Mouse (Mus musculus) MEL (cell line): ENCODE measurements around the gene Rerg. TPM values are rescaled to one million over a fixed set of nuclear protein-coding genes. Genes with fewer than 3 reads are reported as not detected.

Experiments
- DNase-seq: peaks from one replicate; pipeline ENCODE4 v3.0.0; 2011; ENCODE audit warnings: low read depth, low spot score
- H3K27ac ChIP-seq: 2 replicates; pipeline ENCODE4 v1.5.1; 2012; ENCODE audit warnings: low read depth, mild to moderate bottlenecking, control low read depth, low read length, moderate library complexity; ENCODE audit not compliant: control insufficient read depth
- H3K27me3 ChIP-seq, 2 experiments: fragments of 150-350 bp in 1 of 2; sonication (generic) in 1 of 2; 2 replicates each; pipeline ENCODE4 v1.6.1; 2012; ENCODE audit warnings: low read length in 2 of 2, mild to moderate bottlenecking in 2 of 2, improper control_type of control experiment in 1 of 2, moderate library complexity in 1 of 2; ENCODE audit not compliant: insufficient read depth in 2 of 2, control insufficient read depth in 1 of 2
- H3K36me3 ChIP-seq, 2 experiments: 2 replicates each; pipeline ENCODE4 v1.6.1; 2012 to 2014; ENCODE audit warnings: low read length in 2 of 2, improper control_type of control experiment in 1 of 2, inconsistent platforms in 1 of 2, mild to moderate bottlenecking in 1 of 2; ENCODE audit not compliant: insufficient read depth in 2 of 2, control insufficient read depth in 1 of 2
- H3K4me1 ChIP-seq, 2 experiments: fragments of 150-350 bp in 1 of 2; sonication (generic) in 1 of 2; 2 replicates each; pipeline ENCODE4 v1.6.1; 2012; ENCODE audit warnings: low read length in 2 of 2, improper control_type of control experiment in 1 of 2, mild to moderate bottlenecking in 1 of 2; ENCODE audit not compliant: insufficient read depth in 2 of 2, control insufficient read depth in 1 of 2
- H3K4me3 ChIP-seq, 2 experiments: fragments of 150-350 bp in 1 of 2; sonication (generic) in 1 of 2; 2 replicates each; pipeline ENCODE4 v1.5.1; 2012; ENCODE audit warnings: low read depth in 2 of 2, low read length in 2 of 2, mild to moderate bottlenecking in 2 of 2, moderate library complexity in 2 of 2, control low read depth in 1 of 2, improper control_type of control experiment in 1 of 2; ENCODE audit not compliant: control insufficient read depth in 1 of 2, insufficient read depth in 1 of 2
- H3K79me2 ChIP-seq: 2 replicates; pipeline ENCODE4 v1.6.1; 2012; ENCODE audit warnings: mild to moderate bottlenecking, low read length, moderate library complexity; ENCODE audit not compliant: control insufficient read depth, poor library complexity, insufficient read depth
- H3K9ac ChIP-seq: 2 replicates; pipeline ENCODE4 v1.6.1; 2012; ENCODE audit warnings: low read depth, mild to moderate bottlenecking, control low read depth, low read length, moderate library complexity; ENCODE audit not compliant: control insufficient read depth, poor library complexity, severe bottlenecking
- H3K9me3 ChIP-seq: fragments of 150-350 bp; sonication (generic); replicated peaks from 2 replicates; pipeline ENCODE4 v1.6.1; 2012; ENCODE audit warnings: mild to moderate bottlenecking, low read length, improper control_type of control experiment, moderate library complexity; ENCODE audit not compliant: insufficient read depth
- BHLHE40 ChIP-seq: IDR thresholded peaks from 2 replicates; pipeline ENCODE4 v1.6.1; 2012; ENCODE audit warnings: low read depth, mild to moderate bottlenecking, inconsistent platforms, low read length, improper control_type of control experiment, borderline replicate concordance
- CHD2 ChIP-seq: IDR thresholded peaks from 2 replicates; pipeline ENCODE4 v1.6.1; 2011; ENCODE audit warnings: low read length, improper control_type of control experiment
- E2F4 ChIP-seq: IDR thresholded peaks from 2 replicates; pipeline ENCODE4 v1.6.1; 2011; ENCODE audit warnings: low read depth, low read length, improper control_type of control experiment, borderline replicate concordance
- ELF1 ChIP-seq: IDR thresholded peaks from 2 replicates; pipeline ENCODE4 v1.6.1; 2014; ENCODE audit warnings: low read depth, mild to moderate bottlenecking, inconsistent platforms, low read length, improper control_type of control experiment, moderate library complexity
- EP300 ChIP-seq, 2 experiments: IDR thresholded peaks; 2 replicates each; pipeline ENCODE4 v1.6.1; 2011; ENCODE audit warnings: improper control_type of control experiment in 2 of 2, low read length in 2 of 2, low read depth in 1 of 2, mild to moderate bottlenecking in 1 of 2
- ETS1 ChIP-seq: IDR thresholded peaks from 2 replicates; pipeline ENCODE4 v1.6.1; 2012; ENCODE audit warnings: low read depth, mild to moderate bottlenecking, inconsistent platforms, low read length, improper control_type of control experiment, moderate library complexity
- GABPA ChIP-seq: IDR thresholded peaks from 2 replicates; pipeline ENCODE4 v1.6.1; 2012; ENCODE audit warnings: low read depth, mild to moderate bottlenecking, inconsistent platforms, low read length, improper control_type of control experiment, moderate library complexity
- GATA1 ChIP-seq: IDR thresholded peaks from 2 replicates; pipeline ENCODE4 v1.6.1; 2011; ENCODE audit warnings: low read depth, low read length, improper control_type of control experiment
- HCFC1 ChIP-seq: IDR thresholded peaks from 2 replicates; pipeline ENCODE4 v1.6.1; 2012; ENCODE audit warnings: low read depth, mild to moderate bottlenecking, inconsistent platforms, low read length, improper control_type of control experiment, moderate library complexity
- JUND ChIP-seq: IDR thresholded peaks from 2 replicates; pipeline ENCODE4 v1.6.1; 2011; ENCODE audit warnings: low read depth, mild to moderate bottlenecking, improper control_type of control experiment, low read length
- MAX ChIP-seq: IDR thresholded peaks from 2 replicates; pipeline ENCODE4 v1.6.1; 2011; ENCODE audit warnings: low read length, improper control_type of control experiment
- MEF2A ChIP-seq: IDR thresholded peaks from 2 replicates; pipeline ENCODE4 v1.6.1; 2014; ENCODE audit warnings: low read depth, mild to moderate bottlenecking, inconsistent platforms, low read length, improper control_type of control experiment; ENCODE audit not compliant: poor library complexity, insufficient replicate concordance, severe bottlenecking; ENCODE audit errors: extremely low read depth
- MYB ChIP-seq: IDR thresholded peaks from 2 replicates; pipeline ENCODE4 v1.6.1; 2011; ENCODE audit warnings: mild to moderate bottlenecking, low read depth, low read length, improper control_type of control experiment
- MYC ChIP-seq: IDR thresholded peaks from 2 replicates; pipeline ENCODE4 v1.6.1; 2011; ENCODE audit warnings: low read depth, mild to moderate bottlenecking, low read length, improper control_type of control experiment, moderate library complexity
- NELFE ChIP-seq: IDR thresholded peaks from 2 replicates; pipeline ENCODE4 v1.6.1; 2011; ENCODE audit warnings: low read depth, low read length, improper control_type of control experiment
- POLR2A ChIP-seq, 2 experiments: IDR thresholded peaks; 2 replicates each; pipeline ENCODE4 v1.6.1; 2011 to 2012; ENCODE audit warnings: low read length in 2 of 2, mild to moderate bottlenecking in 2 of 2, control low read depth in 1 of 2, improper control_type of control experiment in 1 of 2, low read depth in 1 of 2, moderate library complexity in 1 of 2; ENCODE audit not compliant: control insufficient read depth in 1 of 2, insufficient read depth in 1 of 2, poor library complexity in 1 of 2
- POLR2AphosphoS2 ChIP-seq: IDR thresholded peaks from 2 replicates; pipeline ENCODE4 v1.6.1; 2011; ENCODE audit warnings: low read length, improper control_type of control experiment
- RCOR1 ChIP-seq: IDR thresholded peaks from 2 replicates; pipeline ENCODE4 v1.6.1; 2012; ENCODE audit warnings: low read depth, mild to moderate bottlenecking, inconsistent platforms, low read length, improper control_type of control experiment
- TBP ChIP-seq: IDR thresholded peaks from 2 replicates; pipeline ENCODE4 v1.8.0; 2011; ENCODE audit warnings: low read depth, low read length, improper control_type of control experiment
- USF2 ChIP-seq, 2 experiments: IDR thresholded peaks; 2 replicates each; pipeline ENCODE4 v1.6.1; 2011 to 2012; ENCODE audit warnings: improper control_type of control experiment in 2 of 2, low read length in 2 of 2, borderline replicate concordance in 1 of 2, inconsistent platforms in 1 of 2, low read depth in 1 of 2, mild to moderate bottlenecking in 1 of 2; ENCODE audit not compliant: insufficient read depth in 1 of 2
- ZC3H11A ChIP-seq: IDR thresholded peaks from 2 replicates; pipeline ENCODE4 v1.6.1; 2012; ENCODE audit warnings: low read depth, mild to moderate bottlenecking, inconsistent platforms, low read length, improper control_type of control experiment
- ZNF384 ChIP-seq: IDR thresholded peaks from 2 replicates; pipeline ENCODE4 v1.6.1; 2012; ENCODE audit warnings: low read depth, mild to moderate bottlenecking, inconsistent platforms, low read length, improper control_type of control experiment
- polyA plus RNA-seq, 2 experiments: library from polyadenylated mRNA; stranded (reverse) in 1 of 2; unstranded in 1 of 2; fragments of >175 nt in 1 of 2; fragments of >200 nt in 1 of 2; gene quantifications; 2 replicates each; pipeline versions ENCODE4 v1.2.1 to v1.2.4; 2012; ENCODE audit warnings: low replicate concordance in 2 of 2, low read depth in 1 of 2; ENCODE audit not compliant: insufficient read length in 2 of 2, insufficient read depth in 1 of 2, missing spikeins in 1 of 2
- total RNA-seq: library from RNA; depleted of rRNA; stranded (reverse); fragments of 300-350 nt; gene quantifications from 2 replicates; pipeline ENCODE4 v1.2.3, GENCODE M21; 2012

The Rerg gene
- total and polyA plus RNA-seq, 3 experiments, result not detected

GRCm38 (mm10) chr6:137143818-137144525, 26.3 kb downstream of the Rerg start:
- TF ChIP-seq MEF2A (no peak), ZC3H11A (no peak), NELFE (no peak), MYC (no peak), BHLHE40 (no peak), POLR2AphosphoS2 (no peak), MYB (no peak)
- no peaks in the 10 kb centered on the region for H3K79me2 ChIP-seq
- H3K36me3 ChIP-seq, result no peaks in the 10 kb centered on the region
- H3K4me3 ChIP-seq, result no peak overlapping the region
- no peak overlapping the region for H3K27ac ChIP-seq
- H3K4me1 ChIP-seq, result no peaks in the 10 kb centered on the region
- no peaks in the 10 kb centered on the region for H3K27me3 ChIP-seq
- DNase-seq, result no peak
- no peak overlapping the region for H3K9ac ChIP-seq
- no peaks in the 10 kb centered on the region for H3K9me3 ChIP-seq

- Histone ChIP-seq H3K27me3 (no peaks in the 10 kb centered on the region), H3K9me3 (no peaks in the 10 kb centered on the region), H3K79me2 (no peaks in the 10 kb centered on the region), H3K36me3 (no peaks in the 10 kb centered on the region), H3K4me3 (no peak overlapping the region), H3K9ac (no peak overlapping the region)
- TF ChIP-seq MYC (no peak), POLR2A (IDR thresholded peaks at IDR 0.05; ENCODE audit: control insufficient read depth in 1 of 2, insufficient read depth in 1 of 2, low read depth in 1 of 2, low read length in 2 of 2, poor library complexity in 1 of 2) (no peak), GATA1 (no peak), TBP (no peak), GABPA (no peak), CHD2 (no peak), ETS1 (no peak), RCOR1 (no peak)
- TF ChIP-seq, all 39 proteins: peak for 0
- Histone ChIP-seq H3K4me1 (no peaks in the 10 kb centered on the region), H3K27ac (no peak overlapping the region)
- DNase-seq, result no peak
Measured at GRCm38 (mm10) chr6:137142796-137143195, 27.5 kb downstream of the Rerg start.

GRCm38 (mm10) chr6:137141247-137141820, 29.0 kb downstream of the Rerg start:
- no peak overlapping the region for H3K27ac ChIP-seq
- no peaks in the 10 kb centered on the region for H3K9me3 ChIP-seq
- no peaks in the 10 kb centered on the region for H3K36me3 ChIP-seq
- no peak overlapping the region for H3K9ac ChIP-seq
- TF ChIP-seq E2F4 (no peak), GATA1 (no peak), JUND (no peak), MAX (no peak), USF2 (IDR thresholded peaks at IDR 0.05; ENCODE audit: borderline replicate concordance in 1 of 2, insufficient read depth in 1 of 2, low read depth in 1 of 2, low read length in 2 of 2) (no peak), EP300 (IDR thresholded peaks at IDR 0.05; ENCODE audit: low read depth in 1 of 2, low read length in 2 of 2) (no peak), HCFC1 (no peak), ELF1 (no peak), ZNF384 (no peak)
- no peaks in the 10 kb centered on the region for H3K79me2 ChIP-seq
- H3K4me3 ChIP-seq, result no peak overlapping the region
- no peaks in the 10 kb centered on the region for H3K4me1 ChIP-seq
- no peaks in the 10 kb centered on the region for H3K27me3 ChIP-seq
- DNase-seq, result no peak
